Mouse (Mus musculus) heart, postnatal 0 days (tissue): ENCODE measurements at regions not wholly inside any gene's neighbourhood (a gene's known extent, or its start where the extent isn't known, plus 50 kb on each side); places are given as distances from the start of the nearest gene placed in this dataset.

Experiments
- CTCF ChIP-seq: IDR thresholded peaks from 2 replicates; pipeline ENCODE4 v1.5.1; 2016; ENCODE audit warnings: antibody characterized with exemption, control low read depth, low read depth
- EP300 ChIP-seq: IDR thresholded peaks from 2 replicates; pipeline ENCODE4 v1.6.1; 2016; ENCODE audit warnings: antibody characterized with exemption, low read depth

DNA sequence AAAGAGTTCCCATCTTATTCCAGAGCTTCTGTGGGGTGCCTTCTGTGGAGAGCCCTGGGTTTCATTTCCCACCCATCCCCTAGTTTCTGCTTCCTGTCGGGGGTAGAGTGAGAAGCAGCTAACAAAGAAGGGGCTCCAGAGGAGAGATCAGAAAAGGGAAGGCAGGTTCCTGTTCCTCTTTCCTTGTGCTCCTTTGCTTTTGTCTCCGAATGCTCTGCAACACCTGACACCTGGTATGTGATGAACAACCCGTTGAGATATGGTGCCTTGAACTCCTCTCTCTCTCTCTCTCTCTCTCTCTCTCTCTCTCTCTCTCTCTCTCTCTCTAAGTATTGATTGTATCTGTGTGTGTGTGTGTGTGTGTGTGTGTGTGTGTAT lies 99.5 kb downstream of the Tomm20 start:
- TF ChIP-seq CTCF (no peak), EP300 (no peak)
